Mouse (Mus musculus): ENCODE results near the gene Daxx.
A peak's percentile ranks its signal among the peaks of the same experiment; 100 is the strongest.
"Not testable (repeated sequence)": the region's sequence is repeated elsewhere in the genome, so short reads cannot be mapped to it uniquely, and the experiment has no call there.

Gene Daxx

DNA sequence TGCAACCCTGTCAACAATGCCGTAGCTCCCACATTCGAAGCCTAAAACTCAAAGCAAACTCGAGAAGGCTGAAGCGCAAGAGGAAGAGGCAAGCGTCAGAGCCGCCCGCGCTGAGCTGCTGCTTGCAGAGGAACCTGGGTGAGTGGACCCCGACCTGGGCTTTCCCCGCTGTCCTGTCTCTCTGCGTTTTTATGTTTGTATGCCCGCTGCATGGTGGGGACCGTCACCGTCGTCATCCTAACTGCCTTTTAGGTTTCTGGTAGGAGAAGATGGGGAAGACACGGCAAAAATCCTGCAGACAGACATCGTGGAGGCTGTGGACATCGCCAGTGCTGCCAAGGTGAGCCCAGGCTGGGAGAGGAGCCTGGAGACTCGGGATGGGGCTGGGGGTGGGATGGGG is 32.2 kb downstream of the Daxx start:
- DNase-seq (ENCODE audit: low spot score in 2 of 2), result no peak

DNA sequence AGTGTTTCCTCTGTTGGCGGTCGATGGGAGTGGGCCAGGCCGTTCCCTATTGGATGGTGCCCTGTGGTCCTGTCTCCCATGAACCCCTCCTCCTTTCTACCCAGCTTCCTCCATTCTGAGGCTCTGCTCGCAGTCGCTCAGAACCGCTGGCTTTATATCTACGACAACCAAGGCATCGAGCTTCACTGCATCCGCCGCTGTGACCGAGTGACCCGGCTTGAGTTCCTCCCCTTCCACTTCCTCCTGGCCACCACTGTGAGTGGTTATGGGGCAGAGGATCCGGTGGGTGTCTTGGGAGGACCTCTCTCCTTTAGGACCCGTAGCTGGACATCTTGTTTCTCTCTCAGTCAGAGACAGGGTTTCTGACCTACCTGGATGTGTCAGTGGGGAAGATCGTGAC is 34.2 kb downstream of the Daxx start:
- DNase-seq (ENCODE audit: low spot score in 2 of 2), result no peak

DNA sequence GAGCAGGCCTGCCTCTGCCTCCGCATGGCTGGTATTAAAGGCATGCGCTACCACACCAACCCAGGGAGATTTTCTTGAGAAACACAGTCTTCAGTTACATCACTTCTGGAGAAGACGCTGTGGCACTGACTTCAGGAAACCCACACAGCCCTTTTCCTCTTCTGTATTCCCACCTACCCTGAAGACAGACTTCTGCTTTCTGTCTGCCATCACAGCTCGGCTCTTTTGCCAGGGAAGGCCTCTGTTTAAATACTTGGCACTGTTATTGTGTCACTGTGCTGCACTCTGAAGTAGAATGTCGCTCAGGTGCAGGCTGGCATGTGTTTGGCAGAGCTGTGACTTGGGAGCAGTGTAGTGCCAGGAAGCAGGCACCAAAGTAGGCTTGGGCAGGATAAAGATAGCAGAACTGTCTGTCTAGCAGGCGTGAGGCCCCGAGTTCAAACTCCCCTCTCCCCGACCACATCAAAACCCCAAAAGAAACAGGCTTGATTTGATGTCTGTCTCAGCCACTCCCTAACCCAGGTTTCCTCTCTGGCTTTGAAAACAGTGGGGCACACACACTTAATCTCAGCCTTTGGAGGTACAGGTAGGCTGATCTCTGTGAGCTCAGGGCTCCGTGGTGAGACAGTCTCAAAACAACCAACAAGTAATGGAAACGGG is 38.3 kb downstream of the Daxx start:
- DNase-seq (ENCODE audit: low spot score in 2 of 2), result no peak

DNA sequence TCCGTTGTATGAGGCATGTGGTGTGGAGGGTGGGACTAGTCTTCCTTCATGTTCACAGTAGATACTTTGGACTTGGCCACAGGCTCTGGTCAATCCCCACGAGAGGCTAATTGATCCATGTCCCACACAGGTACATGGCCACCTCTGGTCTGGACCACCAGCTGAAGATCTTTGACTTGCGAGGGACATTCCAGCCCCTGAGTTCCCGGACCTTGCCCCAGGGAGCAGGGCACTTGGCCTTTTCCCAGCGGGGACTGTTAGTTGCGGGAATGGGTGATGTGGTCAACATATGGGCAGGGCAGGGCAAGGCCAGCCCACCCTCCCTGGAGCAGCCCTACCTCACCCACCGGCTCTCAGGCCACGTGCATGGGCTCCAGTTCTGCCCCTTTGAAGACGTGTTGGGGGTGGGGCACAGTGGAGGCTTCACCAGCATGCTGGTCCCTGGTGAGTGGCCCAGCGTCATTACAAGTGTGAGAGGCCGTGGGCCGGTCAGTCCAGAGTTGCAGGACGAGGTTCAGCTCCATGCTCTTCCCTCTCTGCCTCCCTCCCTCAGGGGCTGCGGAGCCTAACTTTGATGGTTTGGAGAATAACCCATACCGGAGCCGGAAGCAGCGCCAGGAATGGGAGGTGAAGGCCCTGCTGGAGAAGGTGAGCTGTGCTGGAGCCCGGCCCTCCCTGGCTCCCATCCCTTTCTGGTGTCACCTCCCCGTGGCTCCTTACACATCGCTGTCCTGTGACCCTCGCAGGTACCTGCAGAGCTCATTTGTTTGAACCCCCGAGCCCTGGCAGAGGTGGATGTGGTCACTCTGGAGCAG is 39.1 kb downstream of the Daxx start:
- DNase-seq (ENCODE audit: low spot score in 2 of 2), result no peak

DNA sequence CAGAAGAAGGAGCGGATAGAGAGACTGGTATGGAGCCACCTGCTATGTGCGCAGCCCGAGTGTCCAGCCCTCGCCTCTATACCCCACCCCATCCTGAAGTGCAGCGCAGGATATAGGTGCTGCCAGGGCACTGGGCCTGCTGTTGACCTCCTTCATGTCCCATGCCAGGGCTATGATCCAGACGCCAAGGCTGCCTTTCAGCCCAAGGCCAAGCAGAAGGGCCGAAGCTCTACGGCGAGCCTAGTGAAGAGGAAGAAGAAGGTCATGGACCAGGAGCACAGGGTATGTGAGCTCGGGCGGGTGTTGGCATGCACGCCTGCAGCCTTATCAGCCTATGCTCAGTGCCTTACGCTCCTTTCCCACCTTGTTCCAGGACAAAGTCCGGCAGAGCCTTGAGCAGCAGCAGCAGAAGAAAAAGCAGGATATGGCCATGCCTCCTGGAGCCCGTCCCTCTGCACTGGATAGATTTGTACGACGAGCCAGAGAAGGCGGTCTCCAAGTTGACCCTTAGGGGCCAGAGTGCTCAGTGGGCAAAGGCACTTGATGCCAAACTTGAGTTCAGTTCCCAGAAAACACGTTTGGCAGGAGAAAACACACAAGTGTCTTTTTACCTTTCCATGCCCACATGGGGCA is 39.8 kb downstream of the Daxx start:
- DNase-seq (ENCODE audit: low spot score in 2 of 2), result no peak

DNA sequence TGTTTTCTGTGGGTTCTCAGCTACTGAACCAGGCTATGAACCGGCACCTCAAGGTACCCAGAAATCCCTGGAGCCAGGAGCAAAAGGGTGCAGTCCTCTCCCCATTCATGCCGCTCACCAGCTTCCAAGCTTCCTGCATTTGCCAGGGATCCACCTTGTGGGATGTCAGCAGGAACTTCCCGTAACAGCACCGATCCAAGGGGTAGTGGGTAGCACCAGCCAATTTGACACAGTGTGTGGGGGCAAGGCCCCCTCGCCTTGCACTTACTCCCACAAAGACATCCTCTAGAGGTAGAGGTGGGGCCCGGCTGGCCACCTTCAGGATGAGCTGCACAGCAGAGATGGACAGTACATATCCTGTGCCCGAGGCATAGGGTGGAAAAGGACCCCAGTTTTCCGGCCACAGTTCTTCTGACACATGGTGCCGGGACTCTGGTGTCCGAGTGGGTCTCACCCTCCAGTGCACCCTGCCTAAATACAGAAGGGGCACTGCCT is 41.0 kb downstream of the Daxx start:
- DNase-seq (ENCODE audit: low spot score in 2 of 2), result no peak

DNA sequence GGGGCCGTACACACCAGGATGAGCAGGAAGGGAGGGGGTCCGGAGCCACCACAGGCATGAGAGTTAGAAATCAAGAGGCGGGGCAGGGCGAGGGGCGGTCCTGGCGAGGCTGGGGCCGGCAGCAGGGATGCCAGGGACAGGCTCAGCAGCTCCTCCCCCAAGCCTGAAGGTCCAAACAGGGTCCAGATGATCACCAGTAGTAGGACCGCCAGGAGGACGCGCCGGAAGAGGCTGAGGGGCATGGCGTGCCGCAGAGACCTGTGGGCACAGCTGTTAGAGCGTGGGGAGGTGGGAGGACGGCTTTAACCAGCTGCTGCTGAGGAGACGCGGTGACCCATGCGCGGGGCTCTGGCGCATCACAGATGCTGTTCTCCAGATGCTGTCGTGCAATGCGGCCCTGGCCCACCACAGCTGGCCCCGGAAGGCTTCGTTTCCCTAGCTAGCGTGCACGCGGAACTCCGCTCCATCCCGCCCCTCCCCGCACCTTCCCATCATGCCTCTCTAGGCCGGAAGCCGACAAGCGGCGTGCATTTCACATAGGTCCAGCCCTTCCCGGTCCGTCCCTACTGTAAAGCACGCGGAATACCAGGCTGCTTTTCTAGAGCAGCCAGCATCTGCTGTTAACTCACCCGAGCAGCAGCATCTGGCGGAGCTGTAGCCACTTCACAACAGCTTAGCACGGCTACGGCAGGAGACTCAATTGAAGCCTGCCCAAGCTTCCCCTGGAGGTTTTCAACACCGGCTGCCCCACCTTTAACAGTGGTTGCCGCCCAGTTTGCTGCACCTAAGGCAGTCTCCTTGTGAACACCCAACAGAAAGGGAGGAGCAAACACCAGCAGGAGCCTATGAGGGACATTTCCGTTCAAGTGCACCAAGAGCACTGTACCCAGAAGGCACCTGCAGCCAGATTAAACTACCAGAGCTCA is 42.1 kb downstream of the Daxx start, which contains the start of gene B3galt4:
Gene B3galt4 (minus strand): TSS at position 468 of the 926 bp plus-strand sequence.
- peak; percentile 57 to 66 for DNase-seq (ENCODE audit: low spot score in 2 of 2)

DNA sequence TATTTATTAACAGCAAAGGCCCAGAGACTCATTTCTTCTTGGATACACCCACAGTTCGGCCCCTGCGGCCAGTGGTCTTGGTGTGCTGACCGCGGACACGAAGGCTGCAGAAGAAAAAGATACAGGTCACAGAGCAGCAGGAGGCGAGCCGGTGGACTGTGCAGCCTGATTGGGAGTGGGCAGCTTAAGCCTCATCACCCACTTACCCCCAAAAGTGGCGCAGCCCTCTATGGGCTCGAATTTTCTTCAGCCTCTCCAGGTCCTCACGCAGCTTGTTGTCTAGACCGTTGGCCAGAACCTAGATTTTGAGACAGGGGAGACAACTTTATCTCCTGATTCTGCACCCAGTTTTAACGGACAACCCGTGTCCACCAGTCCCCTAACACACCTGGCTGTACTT is 42.8 kb downstream of the Daxx start:
- not testable (repeated sequence) for DNase-seq (ENCODE audit: low spot score in 2 of 2)

DNA sequence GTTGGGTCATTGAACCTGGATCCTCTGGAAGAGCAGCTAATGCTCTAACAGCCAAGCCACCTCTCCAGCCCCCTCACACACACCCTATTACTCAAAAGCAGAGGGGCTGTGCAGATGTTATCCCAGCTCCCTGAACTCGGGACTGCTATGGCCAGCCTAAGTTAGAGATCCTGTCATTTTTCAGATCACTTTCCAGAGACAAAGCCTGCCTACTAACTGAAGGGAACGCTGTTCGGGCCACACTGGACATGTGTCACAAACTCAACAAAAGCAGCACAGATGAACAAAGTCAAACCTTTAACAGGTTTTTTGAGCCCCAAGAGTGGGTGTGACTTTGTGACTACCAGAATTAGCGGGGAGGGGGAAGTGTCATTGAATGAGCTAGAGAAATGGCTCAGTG is 43.7 kb downstream of the Daxx start:
- DNase-seq (ENCODE audit: low spot score in 2 of 2), result no peak

DNA sequence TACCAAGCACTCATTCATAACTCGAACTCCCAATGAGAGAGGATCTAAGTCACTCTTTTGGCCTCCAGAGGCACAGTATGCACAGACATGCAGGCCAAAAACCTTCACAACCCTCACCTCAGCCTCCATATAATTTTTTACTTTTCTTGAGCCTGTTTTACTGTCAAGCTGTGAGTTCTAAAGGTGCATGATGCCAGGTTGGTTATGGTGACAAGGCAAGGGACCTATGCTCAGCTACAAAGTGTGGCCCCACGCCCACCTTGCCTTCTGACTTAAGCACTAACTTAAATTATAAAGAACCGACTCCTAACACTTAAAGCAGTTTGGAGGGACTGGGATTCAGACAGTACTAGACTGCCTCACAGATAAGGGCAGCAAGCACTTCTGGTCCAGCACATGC is 44.1 kb downstream of the Daxx start:
- DNase-seq (ENCODE audit: low spot score in 2 of 2), result no peak

DNA sequence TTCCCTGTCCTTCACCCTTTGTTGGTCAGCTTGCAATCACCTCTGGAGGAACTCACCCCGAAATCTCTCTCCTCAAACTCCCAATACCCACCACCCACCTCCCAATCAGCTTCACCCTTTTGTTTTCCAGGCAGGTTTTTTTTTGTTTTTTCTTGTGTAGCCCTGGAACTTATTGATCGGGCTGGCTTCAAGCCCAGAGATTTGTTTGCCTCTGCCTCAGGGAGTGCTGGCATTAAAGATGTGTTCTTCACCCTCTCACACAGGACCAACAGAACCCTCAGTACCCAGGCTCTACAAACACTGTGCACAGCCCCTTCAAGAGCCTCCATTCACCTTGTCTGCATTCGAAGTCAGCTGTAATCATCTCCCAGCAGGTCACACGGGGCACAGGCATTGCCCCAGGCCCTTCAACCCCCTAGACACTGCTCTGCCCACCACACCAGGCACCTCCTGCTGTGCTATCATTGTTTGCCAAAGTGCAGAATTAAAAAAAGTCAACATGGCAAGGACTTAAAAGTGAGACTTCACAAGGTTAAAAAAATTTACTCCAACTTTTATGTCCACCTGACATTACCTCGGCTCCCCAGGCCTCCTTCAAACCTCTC is 44.8 kb downstream of the Daxx start:
- no peak for DNase-seq (ENCODE audit: low spot score in 2 of 2)

DNA sequence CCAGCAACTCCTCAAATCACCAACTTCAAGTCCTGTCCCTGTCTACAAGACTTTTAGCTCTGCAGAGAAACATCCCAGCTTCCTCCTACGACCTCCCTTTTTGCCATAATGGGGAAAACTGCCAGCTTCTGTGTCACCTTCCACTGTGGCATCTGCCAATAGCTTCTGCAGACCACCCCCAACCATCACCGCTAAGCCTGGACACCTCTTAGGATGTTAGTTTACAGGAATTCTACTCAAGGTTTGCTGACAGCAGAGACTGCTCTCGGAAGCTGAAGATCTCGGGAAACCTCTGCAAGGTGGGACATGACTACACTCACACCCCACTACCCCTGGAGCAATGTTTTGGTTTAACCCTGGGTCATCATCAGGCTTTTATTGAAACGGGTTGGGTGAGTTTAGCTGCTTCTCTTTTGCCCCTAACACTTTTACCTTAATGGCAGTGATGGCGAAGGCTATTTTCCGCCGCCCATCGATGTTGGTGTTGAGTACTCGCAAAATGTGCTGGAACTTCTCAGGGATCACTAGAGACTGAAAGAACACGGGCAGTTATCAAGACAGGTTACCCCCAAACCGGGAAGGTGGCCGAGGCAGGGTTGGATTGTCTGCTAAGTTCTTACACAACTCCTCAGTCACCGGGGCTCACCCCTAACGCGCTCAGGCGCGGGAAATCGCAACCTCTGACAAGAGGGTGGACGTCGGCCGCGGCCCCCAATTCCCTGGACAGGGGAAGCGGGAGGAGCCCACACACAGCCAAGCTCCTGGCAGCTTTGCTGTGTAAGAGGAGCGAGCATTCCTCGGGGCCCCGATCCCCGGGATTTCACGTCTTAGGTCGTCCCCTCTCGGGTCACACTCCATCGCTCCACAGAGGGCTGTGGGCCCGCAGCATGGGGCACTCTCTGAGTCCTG is 45.7 kb downstream of the Daxx start:
- DNase-seq (ENCODE audit: low spot score in 2 of 2), result peak in 1 of 2 experiments; percentile 37

DNA sequence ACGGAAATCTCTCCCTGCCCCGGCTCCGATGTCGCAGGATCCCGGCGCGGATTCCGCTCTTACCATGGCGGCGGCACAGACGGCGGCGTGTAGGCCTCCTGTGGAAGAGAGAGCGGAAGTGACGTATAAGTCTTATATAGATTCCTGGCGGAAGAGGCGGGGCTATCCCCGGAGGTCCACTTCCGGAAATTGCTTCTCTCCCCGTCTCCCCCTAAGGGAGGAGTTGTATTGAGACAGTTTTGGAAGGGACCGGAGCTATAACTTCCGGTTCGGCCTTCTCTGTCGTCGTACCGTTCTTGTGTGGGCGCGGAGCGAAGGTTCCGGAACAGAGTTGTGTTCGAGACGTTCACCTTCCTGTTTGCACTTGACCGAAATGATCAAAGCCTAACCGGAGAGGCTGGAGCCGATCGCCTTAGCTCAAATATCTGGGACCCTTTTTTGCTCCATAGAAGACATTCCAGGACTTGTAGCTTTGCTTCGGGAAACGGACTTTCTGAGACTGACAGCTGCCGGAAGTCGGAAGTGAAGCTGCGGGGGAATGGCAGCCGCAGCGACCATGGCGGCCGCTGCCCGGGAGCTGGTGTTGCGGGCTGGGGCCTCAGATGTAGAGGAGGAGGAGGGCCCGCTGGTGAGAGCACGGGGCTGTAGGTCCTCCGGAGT is 46.5 kb downstream of the Daxx start, which contains the start of the genes Vps52 and Rps18:
Gene Vps52 (plus strand): TSS at position 258 of the 660 bp plus-strand sequence.
Gene Rps18 (minus strand): TSS at position 447 of the 660 bp plus-strand sequence.
- peak; percentile 87 to 95 for DNase-seq (ENCODE audit: low spot score in 2 of 2)

DNA sequence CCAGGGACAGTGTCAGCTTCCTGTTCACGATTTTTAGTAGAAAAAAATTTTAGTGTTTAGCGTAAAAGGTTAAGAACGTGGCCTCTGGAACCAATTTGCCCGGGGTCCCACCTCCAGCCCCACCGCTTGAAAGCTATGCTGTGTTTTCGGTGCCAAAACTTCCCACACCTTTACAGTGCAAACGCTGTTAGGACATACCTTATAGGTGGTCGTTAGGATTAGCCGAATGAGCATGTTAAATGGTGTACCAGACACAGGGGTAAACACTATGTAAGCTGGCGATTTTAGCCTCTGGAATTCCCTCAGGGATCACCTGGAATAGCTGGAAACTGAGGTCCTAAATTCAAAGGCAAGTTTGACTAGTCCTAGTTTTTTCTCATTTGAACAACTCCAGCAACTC is 47.1 kb downstream of the Daxx start:
- DNase-seq (ENCODE audit: low spot score in 2 of 2), result no peak

DNA sequence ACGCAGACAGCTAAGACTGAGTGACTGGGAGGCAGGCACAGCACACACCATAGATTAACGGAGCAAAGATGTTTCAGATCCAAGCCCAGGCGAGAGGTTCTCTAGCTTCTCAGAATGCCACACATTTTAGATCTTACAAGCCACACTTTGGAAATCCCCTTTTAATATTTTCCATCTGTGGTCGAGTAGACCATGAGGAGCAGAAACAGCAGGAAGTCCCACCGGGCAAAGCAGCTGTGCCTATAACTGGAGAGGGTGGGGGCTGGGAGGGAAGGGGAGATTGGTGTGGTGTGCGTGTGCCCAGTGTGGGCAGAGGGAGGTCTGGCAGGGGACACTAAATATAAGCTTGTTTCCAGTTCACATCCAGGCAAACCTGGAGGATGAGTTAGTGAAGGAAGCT is 48.3 kb downstream of the Daxx start:
- no peak for DNase-seq (ENCODE audit: low spot score in 2 of 2)

DNA sequence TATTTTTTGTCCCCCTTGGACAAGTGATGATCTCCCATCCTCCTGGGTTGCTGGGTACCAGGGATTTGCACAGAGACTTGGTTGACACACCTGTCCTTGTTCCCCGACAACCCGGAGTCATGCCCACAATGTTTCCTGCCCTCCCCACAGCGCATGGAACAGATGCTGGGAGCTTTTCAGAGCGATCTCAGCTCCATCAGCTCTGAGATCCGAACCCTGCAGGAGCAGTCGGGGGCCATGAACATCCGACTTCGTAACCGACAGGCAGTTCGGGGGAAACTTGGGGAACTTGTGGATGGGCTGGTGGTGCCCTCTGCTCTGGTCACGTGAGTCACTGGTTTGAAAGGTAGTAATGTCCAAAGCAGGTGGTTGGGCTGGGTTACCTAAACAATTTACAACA is 49.2 kb downstream of the Daxx start:
- DNase-seq (ENCODE audit: low spot score in 2 of 2), result no peak

DNA sequence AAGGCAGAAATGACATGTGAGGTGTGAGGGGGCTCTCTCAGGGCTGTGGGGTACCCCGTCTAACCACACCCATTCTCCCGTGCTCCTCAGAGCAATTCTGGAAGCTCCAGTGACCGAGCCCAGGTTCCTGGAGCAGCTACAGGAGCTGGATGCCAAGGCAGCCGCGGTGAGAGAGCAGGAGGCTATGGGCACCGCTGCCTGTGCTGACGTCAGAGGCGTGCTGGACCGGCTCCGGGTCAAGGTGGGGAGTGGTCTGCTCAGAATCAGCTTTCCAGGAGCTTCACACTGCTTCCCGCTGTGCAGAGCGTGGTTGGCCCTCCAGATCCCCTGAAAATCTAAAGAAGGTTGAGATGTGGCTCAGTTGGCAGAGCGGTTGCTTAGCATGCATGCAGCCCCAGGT is 49.9 kb downstream of the Daxx start:
- DNase-seq (ENCODE audit: low spot score in 2 of 2), result no peak

DNA sequence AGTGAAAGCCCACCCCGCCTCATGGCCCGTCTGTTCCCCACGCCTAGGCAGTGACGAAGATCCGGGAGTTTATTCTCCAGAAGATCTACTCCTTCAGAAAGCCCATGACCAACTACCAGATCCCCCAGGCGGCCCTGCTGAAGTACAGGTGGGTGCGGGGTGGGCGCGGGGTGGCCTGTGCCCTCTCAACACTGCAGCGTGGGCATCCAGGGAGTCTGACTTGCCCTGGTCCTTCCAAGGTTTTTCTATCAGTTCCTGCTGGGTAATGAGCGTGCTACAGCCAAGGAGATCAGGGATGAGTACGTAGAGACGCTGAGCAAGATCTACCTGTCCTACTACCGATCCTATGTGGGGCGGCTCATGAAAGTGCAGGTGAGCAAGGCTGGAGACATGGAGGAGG is 50.7 kb downstream of the Daxx start:
- DNase-seq (ENCODE audit: low spot score in 2 of 2), result no peak

DNA sequence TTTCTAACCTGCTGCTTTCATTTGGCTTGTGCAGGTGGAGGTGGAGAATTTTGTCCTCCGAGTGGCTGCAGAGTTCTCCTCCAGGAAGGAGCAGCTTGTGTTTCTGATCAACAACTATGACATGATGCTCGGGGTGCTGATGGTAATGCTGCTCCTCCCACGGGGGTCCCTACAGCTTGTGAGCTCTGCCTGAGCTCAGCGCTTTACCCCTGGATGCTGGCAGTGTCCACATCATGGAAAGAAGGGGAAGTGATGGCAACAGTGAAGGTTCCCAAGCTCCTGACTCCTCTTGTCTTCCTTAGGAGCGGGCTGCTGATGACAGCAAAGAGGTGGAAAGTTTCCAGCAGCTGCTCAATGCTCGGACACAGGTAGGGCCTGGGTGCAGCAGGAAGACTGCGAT is 53.7 kb downstream of the Daxx start:
- no peak for DNase-seq (ENCODE audit: low spot score in 2 of 2)

Measured in frontal cortex, postnatal 25 days (tissue).